Mouse (Mus musculus) ES-CJ7 (cell line): Measurements from ENCODE around the gene Dmrt1.
A peak's percentile ranks its signal among the peaks of the same experiment; 100 is the strongest.

Experiments
- DNase-seq: peaks from one replicate; pipeline ENCODE4 v3.0.0; 2011; ENCODE audit warnings: low read depth, low spot score

The Dmrt1 gene

DNA sequence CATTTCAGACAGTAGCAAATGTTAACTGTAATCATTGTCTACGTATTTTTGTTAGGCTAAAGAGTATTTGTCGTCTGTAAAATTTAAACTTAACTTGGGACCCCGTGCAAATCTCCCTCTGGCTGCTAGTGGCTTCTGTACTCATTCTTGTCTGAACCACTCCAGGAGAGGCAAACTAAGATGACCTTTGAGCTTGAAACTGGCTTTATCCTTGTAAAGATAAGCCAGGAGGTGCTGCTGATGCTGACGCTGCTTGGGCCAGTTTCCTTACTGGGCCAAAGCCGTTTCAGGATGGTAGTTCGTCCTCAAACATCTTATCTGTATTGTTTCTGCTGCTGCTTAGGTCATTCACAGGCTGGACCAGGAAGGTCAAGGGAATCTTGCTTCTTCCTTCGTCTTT, 64.4 kb downstream of the Dmrt1 start:
- no peak for DNase-seq

DNA sequence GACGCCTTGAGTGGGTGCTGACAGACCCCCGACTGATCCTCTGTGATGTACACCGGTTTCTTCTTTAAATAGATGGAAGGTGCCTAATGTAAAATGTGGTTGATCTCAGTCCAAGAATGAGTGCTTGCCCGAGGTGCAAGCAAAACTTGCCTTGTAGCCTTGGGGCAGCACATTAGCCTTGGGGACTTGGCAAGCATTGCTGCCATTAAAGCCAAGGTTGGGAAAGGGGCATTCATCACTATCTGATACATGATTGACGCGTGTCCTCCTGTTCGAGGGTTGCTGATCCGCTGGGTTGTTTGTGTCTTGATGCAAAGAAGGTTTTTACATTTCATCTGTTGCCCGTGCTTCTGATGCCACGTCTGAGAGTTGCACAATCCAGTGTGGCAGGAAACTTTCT, 69.0 kb downstream of the Dmrt1 start:
- no peak for DNase-seq

DNA sequence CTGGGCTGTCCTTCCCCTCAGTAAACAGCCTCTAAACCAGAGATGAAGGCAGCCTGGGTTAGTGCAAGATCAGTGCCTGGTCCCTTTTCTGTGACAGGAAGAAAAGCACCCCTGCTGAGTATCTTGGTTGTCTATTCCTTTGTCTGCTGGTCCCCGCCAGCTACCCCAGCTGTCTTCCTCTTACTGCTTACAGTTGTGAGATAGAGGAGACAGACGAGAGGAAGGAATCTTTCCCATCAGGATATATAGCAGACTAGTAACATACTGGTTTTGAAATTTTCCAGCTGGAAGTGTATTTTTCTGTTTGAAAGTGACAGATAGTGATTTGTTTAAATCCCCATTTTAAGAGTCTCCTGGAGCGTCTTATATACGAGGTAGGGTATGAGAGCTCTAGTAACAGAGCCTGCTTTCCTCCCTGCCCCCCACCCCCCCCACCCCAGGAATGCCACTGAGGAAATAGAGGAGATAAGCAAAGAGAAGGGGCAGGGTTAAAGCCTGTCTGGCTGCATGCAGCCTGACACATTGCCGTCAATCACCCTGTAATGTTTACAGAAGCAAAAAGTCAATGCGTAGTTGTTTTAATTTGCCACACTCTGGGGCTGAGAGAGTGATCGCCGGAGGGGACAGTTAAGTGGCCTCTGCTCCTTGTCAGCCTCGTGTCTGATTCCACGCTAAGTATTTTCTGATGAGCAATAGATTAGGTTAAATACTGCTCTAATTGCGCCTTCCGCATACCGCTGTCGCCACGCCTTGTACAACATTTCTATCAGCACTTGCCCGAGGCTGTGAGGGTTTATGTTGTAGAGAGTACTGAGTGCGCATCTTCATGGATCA, 69.8 kb downstream of the Dmrt1 start:
- no peak for DNase-seq

DNA sequence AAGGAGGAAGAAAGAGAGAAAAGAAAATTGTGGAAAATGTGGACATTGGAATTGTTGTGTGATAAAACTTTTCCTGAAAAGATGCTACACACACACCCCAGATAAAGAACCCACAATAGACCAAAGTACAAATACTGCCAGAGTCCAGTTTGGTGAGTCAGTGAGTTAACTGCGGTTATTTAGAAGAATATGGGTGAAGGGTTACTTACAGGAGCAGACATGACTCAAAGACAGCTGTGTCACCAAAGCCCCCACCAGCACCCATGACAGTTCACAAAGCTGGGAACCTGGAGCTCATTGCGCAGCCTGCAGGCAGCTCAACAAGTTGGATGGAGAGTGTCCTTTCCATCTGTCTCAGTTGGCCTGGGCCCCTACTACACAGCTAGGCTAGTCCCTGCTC, 72.9 kb downstream of the Dmrt1 start:
- no peak for DNase-seq

DNA sequence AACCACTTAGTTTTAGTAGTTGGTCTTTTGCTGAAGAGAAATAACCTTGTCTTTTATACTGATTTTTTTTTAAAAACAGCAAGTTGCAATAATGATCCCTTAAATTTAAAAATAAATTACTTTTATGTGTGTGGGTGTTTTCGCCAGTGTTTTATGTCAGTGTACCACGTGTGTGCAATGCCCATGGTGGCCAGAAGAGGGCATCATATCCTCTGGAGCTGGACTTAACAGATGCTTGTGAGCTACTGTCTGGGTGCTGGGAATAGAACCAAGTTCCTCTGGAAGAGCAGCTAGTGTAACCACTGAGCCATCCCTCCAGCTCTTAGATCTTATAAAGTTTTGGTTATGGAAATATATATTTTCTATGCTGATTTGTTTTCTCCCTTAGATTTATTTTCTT, 74.0 kb downstream of the Dmrt1 start:
- DNase-seq = peak; percentile 69

DNA sequence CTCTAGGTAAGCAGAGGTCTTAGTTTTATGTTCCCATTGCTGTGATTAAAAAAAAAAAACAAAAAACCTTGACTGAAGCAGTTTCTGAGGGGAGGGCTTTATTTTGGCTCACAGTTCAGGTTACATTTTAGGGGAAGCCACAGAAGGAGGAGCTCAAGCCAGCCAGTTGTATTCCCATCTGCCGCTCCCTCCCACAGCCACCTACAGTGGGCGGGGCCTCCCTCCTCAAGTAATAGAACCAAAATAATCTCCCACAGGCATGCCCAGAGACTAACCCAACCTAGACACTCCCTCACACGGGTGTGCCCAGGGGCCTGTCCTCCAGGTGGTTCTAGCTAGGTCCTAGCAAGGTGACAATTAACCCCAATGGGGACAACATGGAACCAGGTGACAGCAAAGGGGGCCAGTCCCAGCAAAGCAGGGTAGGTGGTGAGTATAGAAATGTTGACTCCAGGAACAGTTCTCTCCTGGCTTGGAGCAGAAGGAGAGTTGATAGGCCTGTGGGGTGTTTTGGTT, 92.4 kb downstream of the Dmrt1 start:
- DNase-seq = peak; percentile 27

DNA sequence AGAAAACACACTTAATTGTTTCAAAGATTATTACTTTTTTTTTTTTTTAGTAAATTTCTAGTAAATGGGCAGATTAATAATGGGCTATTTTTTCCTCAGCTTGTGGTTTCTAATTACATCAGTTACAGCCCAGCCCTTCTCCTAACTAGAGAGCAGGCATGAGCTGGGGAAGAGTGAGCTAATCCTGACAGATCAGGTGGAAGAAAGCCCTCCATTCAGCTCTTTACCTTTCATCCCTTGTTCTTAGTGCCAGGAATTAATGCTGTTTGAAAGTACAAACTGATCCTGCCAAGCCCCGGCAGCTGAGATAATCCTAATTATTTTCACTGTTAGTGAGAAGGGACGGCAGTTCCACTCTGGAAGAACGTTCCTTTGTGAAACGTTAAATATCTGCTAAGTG, 93.2 kb downstream of the Dmrt1 start:
- DNase-seq = no peak

DNA sequence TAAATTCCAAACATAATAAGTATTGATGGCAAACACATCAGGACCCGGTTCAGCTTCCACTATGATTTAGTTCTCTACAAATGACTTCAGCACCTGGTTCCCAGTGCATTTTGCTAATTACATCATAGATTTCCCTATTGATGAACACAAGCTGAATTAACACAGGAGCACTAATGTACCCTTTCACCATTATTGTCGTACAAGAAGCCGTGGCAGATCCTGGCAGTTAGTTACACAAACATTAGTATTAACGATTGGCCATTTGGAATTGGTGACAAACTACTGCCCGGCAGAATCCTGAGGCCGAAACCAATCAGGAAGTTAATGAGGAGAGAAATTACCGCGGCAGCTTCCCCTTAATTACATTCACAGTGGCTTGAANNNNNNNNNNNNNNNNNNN, 96.5 kb downstream of the Dmrt1 start:
- no peak for DNase-seq

DNA sequence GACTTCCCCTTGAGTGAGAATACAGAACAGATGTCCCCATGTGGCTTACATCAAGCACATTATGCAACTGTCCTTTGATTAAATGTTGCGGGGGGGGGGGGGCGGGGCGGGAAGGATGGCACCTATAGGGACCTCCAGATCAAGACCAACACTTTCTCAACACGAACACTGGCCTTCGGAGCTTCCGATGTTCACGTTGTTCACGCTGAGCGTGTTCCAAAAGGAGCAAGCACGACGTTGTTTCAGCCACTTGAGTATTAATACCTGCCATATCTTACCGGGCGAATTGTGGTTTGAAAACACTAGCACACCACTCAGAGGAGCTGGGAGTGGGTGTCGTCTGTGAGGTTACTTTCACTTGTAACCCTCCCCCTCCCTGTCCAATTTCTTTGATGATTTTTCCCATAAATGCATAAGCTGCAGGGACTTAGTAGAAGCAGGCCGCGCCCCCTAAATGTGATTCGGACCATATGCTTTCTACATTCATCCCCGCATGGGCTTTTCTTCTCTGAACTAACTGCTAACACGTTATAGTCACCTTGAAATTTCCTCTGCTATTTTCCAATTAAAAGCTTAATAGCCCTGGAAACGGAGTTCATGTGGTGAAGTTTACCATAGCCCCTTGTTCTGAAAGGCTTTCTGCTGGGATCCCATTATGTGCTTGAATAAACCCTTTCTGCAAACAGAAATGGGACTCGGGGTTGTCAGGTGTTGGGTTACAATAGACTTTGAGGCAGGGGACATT, 102.2 kb downstream of the Dmrt1 start:
- no peak for DNase-seq

DNA sequence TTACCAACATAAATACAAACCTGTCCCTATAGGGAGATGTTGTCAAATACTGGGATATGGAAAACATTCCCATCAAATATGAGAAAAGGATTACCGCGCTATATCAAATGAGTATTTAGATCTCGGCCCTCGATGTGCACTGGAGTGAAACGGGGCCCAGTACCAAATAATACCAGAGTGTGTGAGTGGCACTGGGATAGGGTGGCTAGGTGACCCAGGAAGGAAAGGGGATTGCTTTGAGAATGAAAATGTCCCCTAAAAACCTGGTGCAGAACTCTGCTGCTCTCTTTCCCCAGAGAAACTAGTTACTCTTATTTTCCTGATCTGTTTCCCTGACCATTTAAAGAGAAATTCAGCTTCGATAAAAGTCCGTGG, 102.8 kb downstream of the Dmrt1 start:
- no peak for DNase-seq

DNA sequence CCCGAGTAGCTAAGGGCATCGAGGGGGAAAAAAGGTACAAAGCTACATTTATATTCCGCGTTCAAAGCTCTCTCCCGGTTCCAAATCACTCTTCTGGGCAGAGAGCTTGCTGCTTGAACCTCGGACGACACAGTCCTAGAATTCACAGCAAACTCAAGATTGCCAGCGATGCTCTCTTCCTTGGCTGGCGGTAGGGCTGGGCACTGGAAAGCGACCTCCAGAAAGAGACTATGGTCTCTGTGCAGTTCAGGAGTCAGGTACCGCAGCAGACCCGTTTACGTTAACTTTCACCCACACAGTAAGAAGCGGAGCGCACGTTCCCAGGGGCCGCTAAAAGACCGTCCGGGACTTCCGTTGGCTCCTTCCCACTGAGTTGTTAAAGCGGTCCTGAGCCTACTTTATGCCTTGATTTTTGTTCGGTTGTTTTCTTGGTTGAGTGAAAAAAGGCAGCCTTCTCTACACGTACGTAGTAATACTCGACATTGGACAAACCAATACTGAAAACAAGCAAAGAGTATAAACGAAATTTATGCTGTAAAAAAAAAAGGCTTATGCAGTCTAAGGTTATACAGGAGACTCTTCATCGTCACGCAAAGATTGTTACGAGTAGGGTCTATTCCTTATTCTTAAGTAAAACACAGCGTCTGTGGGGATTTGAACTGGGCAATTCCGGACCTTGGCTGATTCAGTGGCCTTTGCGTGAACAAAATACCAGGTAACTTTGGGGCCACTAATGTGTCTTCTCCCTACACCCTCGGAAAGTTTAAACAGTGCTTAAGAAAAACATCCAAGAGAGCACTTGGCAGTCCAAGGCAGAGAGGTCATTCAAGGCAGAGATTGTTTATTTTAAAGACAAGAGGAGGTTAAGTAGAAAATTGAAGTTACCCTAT, 103.8 kb downstream of the Dmrt1 start:
- peak; percentile 53 for DNase-seq

DNA sequence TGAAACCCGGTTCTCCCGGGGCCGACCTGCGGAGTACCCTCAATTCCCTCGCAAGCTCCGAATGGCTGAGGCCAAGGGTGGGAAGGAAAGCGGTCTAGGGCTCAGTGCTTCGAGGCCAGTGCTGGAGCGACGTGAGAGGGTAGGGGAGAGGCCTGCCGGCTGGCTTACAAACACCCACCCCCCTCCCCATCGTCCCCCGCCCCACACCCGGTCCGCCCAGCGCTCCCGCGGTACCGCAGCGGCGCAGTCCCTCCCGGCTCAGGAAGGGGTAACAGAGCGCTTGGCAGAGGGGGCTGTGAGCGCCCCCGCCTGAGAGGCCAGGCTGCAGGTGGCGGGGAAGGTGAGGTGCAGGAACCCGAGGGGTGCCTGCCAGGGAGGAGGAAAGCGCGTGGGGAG, 104.6 kb downstream of the Dmrt1 start, which contains the start of gene Dmrt3:
Dmrt3 (plus strand) TSS at position 287 of the 396 bp plus-strand sequence.
- DNase-seq = peak; percentile 79

DNA sequence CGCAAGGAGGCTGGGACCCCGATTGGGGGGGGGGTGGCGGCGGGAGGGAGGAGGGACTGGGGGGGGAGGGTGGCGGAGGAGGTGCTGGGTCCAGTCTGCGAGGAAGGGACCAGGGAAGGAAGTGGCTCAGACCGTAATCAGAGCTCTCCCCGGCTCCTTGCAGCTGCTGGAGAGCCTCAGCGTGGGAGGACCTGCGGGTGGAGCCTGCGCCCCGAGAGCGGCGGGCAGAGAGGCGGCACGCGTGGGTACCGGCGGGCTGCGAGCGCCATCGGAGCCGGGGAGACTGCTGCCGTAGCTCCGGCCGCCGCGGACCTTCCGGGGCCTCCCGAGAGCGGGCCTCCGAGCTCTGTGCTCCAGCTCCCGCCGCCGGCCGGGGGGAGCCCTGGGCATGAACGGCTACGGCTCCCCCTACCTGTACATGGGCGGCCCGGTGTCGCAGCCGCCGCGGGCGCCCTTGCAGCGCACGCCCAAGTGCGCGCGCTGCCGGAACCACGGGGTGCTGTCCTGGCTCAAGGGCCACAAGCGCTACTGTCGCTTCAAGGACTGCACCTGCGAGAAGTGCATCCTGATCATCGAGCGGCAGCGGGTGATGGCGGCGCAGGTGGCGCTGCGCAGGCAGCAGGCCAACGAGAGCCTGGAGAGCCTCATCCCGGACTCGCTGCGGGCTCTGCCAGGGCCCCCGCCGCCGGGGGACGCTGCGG, 105.1 kb downstream of the Dmrt1 start:
- peak; percentile 77 for DNase-seq

DNA sequence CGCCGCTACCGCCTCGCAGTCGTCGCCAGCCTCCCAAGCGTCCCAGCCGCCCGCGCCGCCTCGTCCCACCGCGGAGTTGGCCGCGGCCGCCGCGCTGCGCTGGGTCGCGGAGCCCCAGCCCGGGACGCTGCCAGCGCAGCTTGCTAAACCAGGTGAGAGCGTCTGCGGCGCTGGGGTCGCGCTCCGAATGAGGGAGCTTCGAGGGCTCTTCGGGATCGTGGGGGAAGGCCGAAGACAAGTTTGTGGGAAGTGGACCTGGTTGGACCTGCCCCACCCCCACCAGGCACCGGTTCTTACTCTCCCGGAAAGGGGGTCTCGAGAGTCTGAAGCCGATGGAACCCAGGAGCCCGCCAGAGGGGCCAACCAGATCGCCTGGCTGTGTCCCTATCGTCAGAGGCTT, 105.7 kb downstream of the Dmrt1 start:
- peak; percentile 46 for DNase-seq

DNA sequence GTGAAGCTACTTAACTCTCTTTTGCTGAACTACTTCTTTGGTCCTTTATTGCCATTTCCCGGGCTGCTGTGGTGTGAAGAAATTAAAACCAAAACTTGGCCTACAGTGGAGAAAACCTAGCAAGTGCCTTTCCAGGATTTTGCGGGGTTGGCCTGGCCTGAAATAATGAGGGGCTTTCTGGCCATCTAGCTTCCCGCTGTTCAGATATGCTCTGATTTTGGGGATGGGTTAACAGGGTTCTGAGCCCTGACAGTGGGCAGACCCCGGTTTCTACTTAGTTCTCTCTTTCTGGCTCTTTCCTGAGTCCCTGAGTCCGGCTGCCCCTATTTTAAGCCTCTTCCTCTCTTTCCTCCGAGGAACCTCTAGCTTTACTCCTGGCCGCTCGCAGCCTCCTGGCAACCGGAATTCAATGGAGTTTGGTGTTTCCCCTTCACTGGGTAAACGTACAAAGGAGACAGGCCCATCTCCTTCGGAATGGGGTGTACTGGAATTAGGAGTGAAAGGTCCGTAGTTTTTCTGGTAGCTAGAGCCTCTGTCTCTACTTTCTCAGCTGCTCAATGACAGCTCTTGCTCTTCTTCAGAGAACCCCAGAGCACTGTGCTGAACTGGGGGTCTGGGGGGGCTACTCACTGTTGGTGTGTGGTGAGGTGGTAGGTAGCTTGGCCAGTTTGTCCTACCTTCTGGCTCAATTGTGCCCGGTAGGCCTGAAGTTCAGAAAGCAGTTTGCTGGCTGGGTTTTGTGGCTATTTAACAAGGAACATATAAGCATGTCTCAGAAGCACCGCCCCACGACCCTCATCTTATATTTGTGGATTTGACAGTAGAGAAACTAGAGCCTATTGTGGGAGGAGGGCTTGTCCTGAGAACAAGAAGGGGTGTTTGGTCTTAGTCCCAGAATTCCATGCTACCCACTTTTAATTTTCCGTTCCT, 106.7 kb downstream of the Dmrt1 start:
- DNase-seq = no peak

DNA sequence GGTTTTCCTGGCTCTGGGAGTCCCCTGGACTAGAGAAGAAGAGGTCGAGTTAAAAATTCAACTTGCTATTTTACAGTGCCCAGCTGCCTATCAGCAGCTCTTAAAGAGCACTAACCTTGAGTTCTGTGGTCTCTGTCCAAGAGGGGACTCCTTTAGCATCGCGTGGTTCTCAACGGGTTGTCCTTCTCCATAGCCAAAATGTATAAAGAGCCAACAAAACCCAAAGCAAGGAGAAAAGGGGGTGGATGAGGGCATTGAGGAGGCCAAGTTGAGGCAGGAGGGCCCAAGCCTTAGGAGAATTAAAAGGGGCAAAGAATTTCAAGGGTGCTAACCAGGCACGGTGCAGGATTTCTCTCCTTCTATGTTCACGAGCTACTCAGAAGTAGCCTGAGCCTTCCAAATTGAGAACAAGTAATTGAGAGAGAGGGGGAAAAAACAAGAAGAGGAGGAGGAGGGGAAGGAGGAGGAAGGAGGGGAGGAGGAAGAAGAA, 107.4 kb downstream of the Dmrt1 start:
- no peak for DNase-seq

DNA sequence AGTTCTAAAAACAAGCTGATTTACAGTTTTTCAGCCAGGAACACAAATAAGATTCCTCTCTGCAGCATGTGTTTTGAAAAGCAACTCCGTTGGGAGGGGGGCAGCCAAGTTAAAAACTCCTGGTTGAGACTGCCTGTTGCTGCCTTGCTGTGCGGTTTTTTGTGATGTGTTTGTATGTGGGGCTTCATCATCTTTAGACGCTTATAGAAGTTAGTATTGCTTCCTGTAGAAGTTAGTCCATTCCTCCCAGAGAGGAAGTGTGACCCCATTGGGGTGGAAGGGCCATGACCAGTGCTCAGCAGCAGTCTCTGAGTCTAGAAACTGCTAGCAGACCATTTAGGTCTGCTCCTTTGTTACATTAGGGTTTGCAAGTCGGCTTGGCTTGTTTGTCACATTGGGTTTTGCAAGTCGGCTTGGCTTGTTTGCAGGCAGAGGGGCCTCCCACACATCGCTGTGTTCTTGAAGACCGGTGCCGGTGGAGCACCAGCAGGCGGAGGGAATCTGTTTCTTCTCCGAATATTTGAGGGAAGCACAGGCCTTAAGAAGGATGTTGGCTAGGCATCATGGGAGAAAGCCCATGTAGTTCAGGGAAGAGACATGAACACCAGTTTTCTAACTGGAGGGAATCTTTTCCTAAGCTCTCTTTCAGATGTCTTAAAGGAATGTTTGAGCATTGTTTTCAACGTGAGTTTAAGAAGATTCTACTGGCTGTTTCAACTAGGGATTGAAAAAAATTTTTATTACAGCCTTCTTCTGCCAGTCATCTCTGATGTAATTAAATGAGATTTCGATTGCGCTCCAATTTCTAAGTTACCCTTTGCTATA, 108.3 kb downstream of the Dmrt1 start:
- DNase-seq = peak; percentile 14

DNA sequence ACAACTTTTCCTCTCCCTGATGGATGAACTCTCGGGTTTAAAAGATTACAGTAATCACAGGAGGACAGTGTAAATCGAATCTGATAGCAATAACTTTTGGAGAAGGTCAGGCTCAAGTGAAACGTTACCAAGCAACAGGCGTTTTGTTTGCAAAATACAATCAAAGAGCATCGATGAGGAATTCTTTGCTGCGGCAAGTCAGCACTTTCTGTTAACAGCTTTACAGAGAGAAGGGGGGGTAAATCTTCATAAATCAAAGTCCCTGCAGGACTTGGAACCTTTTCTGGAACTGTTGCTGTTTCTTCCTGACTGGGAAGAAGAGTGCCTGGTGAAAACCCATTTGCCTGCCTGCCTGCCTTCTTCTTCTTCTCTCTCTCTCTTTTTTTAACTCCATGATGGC, 110.5 kb downstream of the Dmrt1 start:
- no peak for DNase-seq
